ENCODE assay signal across 20 mouse cellular contexts in genomic region chr3:55489231-55489990, GRCm38 (mm10). TPM values are rescaled to one million over a fixed set of nuclear protein-coding genes. Genes with fewer than 3 reads are reported as not detected.
DNase-seq lines count a peak whose midpoint lies in the region; ATAC-seq lines count a peak whose summit lies in the region.
"Had no signal": no experiment of that assay in that cellular context is flagged by ENCODE, and none has a peak within 500 bp of the region (broad histone marks: within the 10 kb centered on the region; RNA-seq: fewer than 3 reads in every experiment).

No protein-coding gene starts in this region.

- ATAC-seq in frontal cortex, adult (ENCODE audit: low TSS enrichment): peak; percentile 45
- ATAC-seq: inflammation-experienced regulatory T-cells, adult 6 months had no signal

- intact Hi-C loops in left cerebral cortex, postnatal 4 days (cut with DNase I): no loop called here

- no peak for DNase-seq in frontal cortex, postnatal 36 days (ENCODE audit: low spot score in 2 of 2)
- peak; percentile 29 for DNase-seq in left cerebral cortex, postnatal 4 days
- DNase-seq in left cerebral cortex, adult 11 months (ENCODE audit: low spot score): no peak
- DNase-seq in cerebellum, postnatal 25 days: peak; percentile 87 to 88
- no peak for DNase-seq in adrenal gland, postnatal 25 days
- DNase-seq in spleen, adult 12 weeks (ENCODE audit: low spot score): no peak
- DNase-seq: adrenal gland, adult 8-10 months; heart, postnatal 4 days; kidney, adult 9 months; lung, adult 2 months; lung, postnatal 36 days; right cerebral cortex, postnatal 14 days; thymus, postnatal 36 days had no signal

RNA-seq across cellular contexts. Expression of gene Gm21954, which starts 17.4 kb away (rescaled TPM):
- not detected for total RNA-seq in left cerebral cortex, postnatal 4 days (2021)
- not detected in 2 replicates for total RNA-seq in adrenal gland, postnatal 25 days (2021)
- total RNA-seq: adrenal gland, adult 8-10 months; CH12.LX; gastrocnemius, postnatal 4 days; heart, postnatal 4 days; layer of hippocampus, adult 18-20 months; left cerebral cortex, postnatal 36 days; monocyte, adult 5-6 weeks had no signal

Comparison
In these comparisons a context has a peak if more than half of its experiments do, and no peak if none do; other contexts are left out.
1. DNase-seq: peak in left cerebral cortex, postnatal 4 days (single experiment) and cerebellum, postnatal 25 days (2 of 2); none in frontal cortex, postnatal 36 days (0 of 2), left cerebral cortex, adult 11 months (single experiment), adrenal gland, postnatal 25 days (single experiment) and spleen, adult 12 weeks (single experiment).